Mouse (Mus musculus) erythroid progenitor cell, adult 5-6 weeks (primary cell): ENCODE results near the gene Dclk2. TPM values are rescaled to one million over a fixed set of nuclear protein-coding genes. Genes with fewer than 3 reads are reported as not detected.

Experiments used
- ATAC-seq: replicated peaks from 2 replicates; pipeline ENCODE4 v1.8.0; 2016; ENCODE audit warnings: moderate number of reproducible peaks, mild to moderate bottlenecking, moderate TSS enrichment, inconsistent platforms; ENCODE audit not compliant: poor library complexity, low FRiP score, severe bottlenecking
- total RNA-seq, 2 experiments: library from RNA; stranded (forward) in 1 of 2; stranded (reverse) in 1 of 2; fragments of 150-400 nt in 1 of 2; fragments of 186-747, 209-891 nt in 1 of 2; gene quantifications; 2 replicates each; pipeline versions ENCODE4 v1.2.3 to v1.2.4; 2015 to 2017; ENCODE audit warnings: low replicate concordance in 2 of 2

Gene Dclk2
- total RNA-seq (2015; ENCODE audit: low replicate concordance) = 57.7 and 65.0 TPM in 2 replicates
- total RNA-seq (2017; ENCODE audit: low replicate concordance) = 36.8 and 66.1 TPM in 2 replicates

DNA sequence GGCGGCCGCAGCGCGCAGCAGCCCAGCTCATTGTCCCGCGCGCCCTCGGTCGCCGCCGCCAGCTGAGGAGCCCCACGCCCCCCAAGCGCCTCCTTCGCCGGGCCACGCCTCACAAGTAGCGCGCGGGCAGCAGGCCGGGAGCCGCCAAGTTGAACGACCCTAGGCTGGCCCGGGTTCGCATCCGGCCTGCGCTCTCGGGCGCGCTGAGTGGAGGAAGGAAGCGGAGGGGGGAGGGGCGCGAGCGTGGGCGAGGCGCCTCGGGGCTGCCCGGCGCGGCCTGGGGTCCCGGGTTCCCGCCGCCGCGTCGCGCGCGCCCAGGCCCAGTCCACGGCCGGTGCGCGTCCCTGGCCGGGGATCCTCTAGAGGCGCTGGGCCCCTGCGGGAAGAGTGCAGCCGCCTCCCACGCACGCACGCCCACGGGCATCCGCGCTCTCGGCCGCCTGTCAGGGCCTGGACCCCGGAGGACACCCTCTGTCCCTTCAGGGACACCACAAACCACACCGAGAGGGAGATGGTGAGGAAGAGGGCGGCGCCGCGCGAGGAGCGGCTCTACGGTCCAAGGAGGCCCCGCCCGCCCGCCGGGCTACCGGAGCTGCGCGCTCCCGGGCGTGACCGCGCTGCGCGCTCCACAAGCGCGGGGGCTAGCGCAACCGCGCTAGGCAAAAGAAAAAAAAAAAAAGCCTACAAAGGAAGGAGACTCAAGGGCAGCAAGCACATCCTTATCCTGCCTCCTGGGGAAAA lies at the start of gene Dclk2:
Gene Dclk2, minus strand, starts transcription at position 510 of the 741 bp plus-strand sequence.
- ATAC-seq = no peak

GRCm38 (mm10) chr3:86962665-86963435 lies 42.2 kb upstream of the Dclk2 start:
- ATAC-seq = no peak

DNA sequence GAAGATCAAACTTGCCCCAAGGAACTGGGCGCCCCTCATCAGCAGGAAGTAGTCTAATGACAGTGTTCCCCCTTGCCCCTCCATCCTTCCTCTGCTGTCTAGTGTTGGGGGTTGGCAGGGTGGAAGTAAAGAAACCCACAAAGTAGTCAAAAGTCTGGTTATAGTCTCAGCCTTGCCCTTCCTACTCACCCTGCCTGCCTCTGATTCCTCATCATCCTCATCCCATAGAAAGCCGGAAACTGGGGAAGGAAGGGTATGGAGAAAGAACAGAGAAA lies 40.7 kb upstream of the Dclk2 start:
- ATAC-seq = no peak

GRCm38 (mm10) chr3:86960656-86961394 lies 40.2 kb upstream of the Dclk2 start:
- no peak for ATAC-seq

DNA sequence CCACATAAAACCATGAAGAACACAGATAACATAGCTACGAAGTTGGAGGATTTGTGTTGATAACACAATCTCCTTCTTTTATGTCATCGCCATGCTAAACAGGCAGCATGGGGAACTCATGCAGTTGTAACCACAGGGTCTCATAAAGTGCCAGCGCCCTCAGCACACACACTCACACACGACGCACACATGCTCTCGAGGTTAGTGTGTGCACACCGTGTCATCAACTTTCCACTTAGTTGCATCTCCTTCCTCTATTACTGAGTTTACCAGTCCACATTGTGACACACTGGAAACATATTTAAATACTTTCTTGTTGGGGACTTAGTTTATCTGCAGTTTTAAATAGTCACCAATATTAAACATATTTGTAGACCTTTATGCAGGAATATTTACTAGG lies 38.4 kb upstream of the Dclk2 start:
- ATAC-seq = no peak

- no peak for ATAC-seq
Observed at GRCm38 (mm10) chr3:86955376-86955775, 34.7 kb upstream of the Dclk2 start.

DNA sequence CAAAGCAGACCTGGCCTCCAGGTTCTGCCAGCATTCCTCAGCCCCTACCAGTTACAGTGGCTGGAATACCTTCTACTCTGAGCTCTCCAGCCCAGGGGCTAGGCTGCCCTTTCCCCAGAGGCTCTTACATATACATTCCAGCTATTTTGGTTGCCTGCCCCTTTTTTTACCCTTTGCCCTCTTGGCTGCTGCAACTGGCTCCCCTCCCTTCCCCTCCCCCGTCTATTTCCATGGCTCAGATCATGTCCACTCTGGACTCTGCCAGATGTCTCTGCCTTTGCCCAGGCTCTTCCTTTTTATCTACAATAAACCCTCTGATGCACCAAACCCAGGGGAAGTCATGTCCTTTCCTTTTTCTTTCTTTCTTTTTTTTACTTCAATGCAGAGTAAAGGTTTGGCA lies 33.9 kb upstream of the Dclk2 start:
- no peak for ATAC-seq

- no peak for ATAC-seq
Observed at GRCm38 (mm10) chr3:86953819-86954218, 33.2 kb upstream of the Dclk2 start.

GRCm38 (mm10) chr3:86950652-86951051 lies 30.0 kb upstream of the Dclk2 start:
- no peak for ATAC-seq

- ATAC-seq = no peak
Observed at GRCm38 (mm10) chr3:86936254-86936836, 15.7 kb upstream of the Dclk2 start.

GRCm38 (mm10) chr3:86933446-86933845 lies 12.8 kb upstream of the Dclk2 start:
- no peak for ATAC-seq

DNA sequence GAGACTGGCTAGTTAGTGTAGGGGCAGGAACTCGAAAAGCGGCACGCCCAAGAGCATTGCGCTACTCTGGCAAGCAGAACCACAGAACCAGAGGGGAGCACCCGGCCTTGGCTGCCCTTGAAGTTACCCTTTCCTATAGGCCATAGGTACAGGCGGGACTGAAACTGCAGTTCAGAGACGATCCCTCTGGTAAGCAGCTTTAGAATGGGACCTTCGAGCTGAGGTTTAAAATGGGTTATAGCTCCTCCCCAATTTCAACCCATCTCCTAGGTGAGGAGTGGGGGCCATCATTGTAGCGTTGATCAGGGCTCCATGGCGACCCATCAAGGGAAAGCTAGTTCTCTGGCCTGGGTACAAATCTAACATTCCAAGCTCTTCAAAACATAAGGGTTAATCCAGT lies 3.0 kb upstream of the Dclk2 start:
- no peak for ATAC-seq

GRCm38 (mm10) chr3:86921181-86921975 lies 726 bp upstream of the Dclk2 start:
- no peak for ATAC-seq

DNA sequence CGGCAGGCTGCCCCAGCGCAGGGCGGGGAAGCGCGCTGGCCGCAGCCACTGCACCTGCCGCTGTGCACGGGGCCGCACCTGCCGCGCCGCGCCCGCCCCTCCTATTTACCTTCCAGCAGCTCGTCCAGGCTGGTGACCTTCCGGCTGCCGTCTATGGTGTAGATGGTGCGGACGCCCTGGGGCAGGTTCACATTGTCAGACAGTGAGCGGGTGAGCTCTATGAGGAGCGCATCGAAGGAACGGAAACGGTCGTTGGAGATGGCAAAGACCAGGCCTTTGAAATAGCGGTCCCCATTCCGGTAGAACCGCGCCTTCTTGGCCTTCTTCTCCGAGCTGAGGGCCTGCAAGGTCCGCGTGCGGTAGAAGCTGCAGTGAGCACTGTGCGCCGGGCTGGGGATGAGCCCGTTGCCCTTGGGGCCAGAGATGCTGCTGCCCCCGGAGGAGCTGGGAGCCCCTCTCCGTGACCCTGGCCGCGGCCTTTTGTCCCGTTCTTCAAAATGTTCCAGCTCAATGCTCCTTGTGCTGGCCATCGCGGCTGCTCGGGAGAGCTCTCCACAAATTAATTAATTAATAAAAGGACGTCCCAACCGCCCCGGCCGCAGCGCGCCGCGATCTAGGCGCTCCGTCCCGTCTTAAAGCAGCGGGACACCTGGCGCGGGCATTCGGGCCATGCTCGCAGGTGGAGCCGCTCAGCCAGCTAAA lies 860 bp downstream of the Dclk2 start:
- no peak for ATAC-seq

DNA sequence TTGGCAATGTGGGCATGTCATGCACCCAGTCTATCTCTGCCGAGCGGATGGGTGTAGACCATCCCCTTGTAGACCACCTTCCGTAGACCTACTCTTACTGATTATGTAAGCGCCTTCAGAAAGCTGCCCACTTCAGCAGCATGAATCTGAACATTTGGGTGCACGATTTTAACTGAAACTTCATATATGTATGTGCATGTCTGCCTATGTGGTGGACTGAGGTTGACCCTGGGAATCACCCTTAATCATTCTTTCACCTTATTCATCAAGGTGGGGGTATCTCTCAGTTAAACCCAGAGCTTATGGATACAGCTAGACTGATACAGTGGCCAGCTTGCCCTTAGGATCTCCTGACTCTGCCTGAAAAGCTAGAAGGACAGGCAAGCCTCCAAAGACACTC lies 3.6 kb downstream of the Dclk2 start:
- ATAC-seq = no peak

DNA sequence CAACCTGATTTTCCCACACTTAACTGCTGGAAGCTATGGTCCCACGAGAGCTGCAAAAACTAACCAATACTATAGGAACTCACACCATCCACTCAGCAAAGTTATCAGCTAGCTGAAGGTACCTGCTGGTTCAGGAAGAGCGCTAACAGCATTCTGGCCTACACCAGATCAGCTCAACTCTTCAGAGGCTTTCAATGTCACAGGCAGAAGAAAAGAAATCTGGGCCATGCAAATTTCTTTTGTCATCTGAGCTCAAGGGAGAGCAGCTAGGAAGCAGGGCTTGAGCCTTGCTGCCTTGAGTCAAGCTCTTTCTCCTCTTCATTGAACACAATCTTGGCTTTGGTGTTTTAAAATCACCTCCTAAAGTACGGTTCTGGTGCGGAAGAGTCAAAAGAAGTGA lies 4.0 kb downstream of the Dclk2 start:
- ATAC-seq = no peak

- 0 out of 2 replicates have a peak, but pooled peaks have one; percentile 25 for ATAC-seq
Observed at GRCm38 (mm10) chr3:86915291-86915690, 5.4 kb downstream of the Dclk2 start.

- ATAC-seq = no peak
Observed at GRCm38 (mm10) chr3:86914316-86914715, 6.3 kb downstream of the Dclk2 start.

GRCm38 (mm10) chr3:86898366-86898765 lies 22.3 kb downstream of the Dclk2 start:
- ATAC-seq = no peak
